Mouse (Mus musculus) forebrain, embryonic 15.5 days (tissue): ENCODE results near the gene Acyp2. TPM values are rescaled to one million over a fixed set of nuclear protein-coding genes. Genes with fewer than 3 reads are reported as not detected.

ENCODE experiments used
- ATAC-seq: fragments of 200-750 bp; cut with Nextera tagmentation; replicated peaks from 2 replicates; pipeline ENCODE4 v1.8.0; 2017; ENCODE audit warnings: mild to moderate bottlenecking, moderate TSS enrichment, moderate library complexity
- H3K27ac ChIP-seq: fragments of 300-500 bp; sonication (generic); replicated peaks from 2 replicates; pipeline ENCODE4 v1.5.1; 2015; ENCODE audit warnings: mild to moderate bottlenecking, inconsistent platforms
- H3K27me3 ChIP-seq: fragments of 300-500 bp; sonication (generic); 2 replicates; pipeline ENCODE4 v1.6.1; 2015; ENCODE audit warnings: inconsistent platforms
- H3K36me3 ChIP-seq: fragments of 300-500 bp; sonication (generic); 2 replicates; pipeline ENCODE4 v1.6.1; 2015; ENCODE audit warnings: mild to moderate bottlenecking, inconsistent platforms
- H3K4me1 ChIP-seq: fragments of 300-500 bp; sonication (generic); 2 replicates; pipeline ENCODE4 v1.6.1; 2015; ENCODE audit warnings: inconsistent platforms
- H3K4me2 ChIP-seq: fragments of 300-500 bp; sonication (generic); replicated peaks from 2 replicates; pipeline ENCODE4 v1.6.1; 2015; ENCODE audit warnings: mild to moderate bottlenecking, inconsistent platforms
- H3K4me3 ChIP-seq: fragments of 300-500 bp; sonication (generic); 2 replicates; pipeline ENCODE4 v1.5.1; 2015; ENCODE audit warnings: mild to moderate bottlenecking, inconsistent platforms
- H3K9ac ChIP-seq: fragments of 300-500 bp; sonication (generic); replicated peaks from 2 replicates; pipeline ENCODE4 v1.6.1; 2015; ENCODE audit warnings: mild to moderate bottlenecking, inconsistent platforms
- H3K9me3 ChIP-seq: fragments of 300-500 bp; sonication (generic); 2 replicates; pipeline ENCODE4 v1.6.1; 2016; ENCODE audit warnings: inconsistent platforms
- WGBS: fragments of 180-500 bp; shearing (Covaris S2); methylation state at CpG from one replicate; pipeline ENCODE4 v1.1.7; 2015; ENCODE audit warnings: mixed read lengths; 5-methylcytosine and 5-hydroxymethylcytosine counted together
- polyA plus RNA-seq: library from polyadenylated mRNA; unstranded; fragments of >200 nt; fragmentation: Nextera tagmentation; extraction: Ambion mirVana; gene quantifications from 2 replicates; pipeline ENCODE4 v1.2.1, GENCODE M21; 2015

Gene Acyp2
- polyA plus RNA-seq = 9.1 and 10.0 TPM in 2 replicates

DNA sequence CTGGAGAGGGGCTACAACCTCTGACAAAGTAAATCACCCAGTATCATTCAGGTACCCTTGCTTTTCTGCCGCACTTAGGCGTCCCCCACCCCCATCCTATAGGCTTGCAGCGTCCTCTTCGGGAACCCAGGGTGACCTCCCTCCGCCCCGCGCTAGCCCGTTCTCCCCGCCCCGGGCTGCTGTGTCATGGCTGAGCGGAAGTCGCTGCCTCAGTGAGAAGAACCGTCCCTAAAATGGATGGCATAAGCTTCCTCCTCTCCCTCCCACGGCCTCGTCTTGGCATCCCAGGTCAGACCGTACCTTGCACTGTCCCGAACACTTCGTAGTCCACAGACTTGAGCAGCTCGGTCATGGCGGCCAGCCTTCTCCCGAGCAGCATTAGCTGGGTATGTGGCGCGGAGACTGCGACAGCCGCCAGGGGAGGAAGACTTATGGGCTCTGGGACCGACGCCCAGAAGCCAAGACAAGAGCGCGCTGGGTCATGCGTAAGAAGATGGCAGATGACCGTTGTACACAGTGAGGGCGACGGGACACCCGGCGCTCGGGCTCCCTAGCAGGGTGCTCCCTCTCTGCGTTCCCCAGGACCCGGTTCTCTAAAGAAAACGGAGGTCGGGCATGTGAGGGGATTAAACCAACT, at the start of gene Acyp2:
Acyp2 (minus strand) TSS at position 587 of the 637 bp plus-strand sequence.
- under 1% methylated on average over 40 of the region's 40 CpGs for WGBS
- Histone ChIP-seq H3K9ac (peak within 1 kb of the TSS; percentile 81), H3K27me3 (no peaks in the 10 kb centered on the region), H3K4me1 (no peaks in the 10 kb centered on the region), H3K4me2 (peak within 1 kb of the TSS; percentile 60), H3K4me3 (peak within 1 kb of the TSS; percentile 89), H3K36me3 (no peaks in the 10 kb centered on the region), H3K27ac (peak within 1 kb of the TSS; percentile 80), H3K9me3 (no peaks in the 10 kb centered on the region)
- peak; percentile 97 for ATAC-seq

DNA sequence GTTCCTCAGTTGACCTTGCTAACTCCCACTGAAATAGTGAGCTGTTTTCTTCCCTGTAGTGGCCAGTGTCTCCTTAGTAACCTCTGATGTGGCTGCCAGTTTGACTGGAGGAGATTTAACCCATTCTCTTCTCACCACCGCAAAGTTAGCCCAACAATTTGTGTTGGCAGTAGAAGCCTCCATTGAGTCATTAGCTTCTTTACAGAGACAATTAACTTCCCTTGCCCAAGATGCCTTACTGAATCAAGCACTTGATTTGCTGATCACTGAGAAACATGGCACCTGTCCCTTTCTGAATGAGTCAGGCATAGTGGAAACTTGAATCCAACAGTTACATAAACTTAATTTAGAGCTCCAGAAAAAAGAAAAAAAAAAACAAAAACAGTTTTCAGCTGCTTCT, 40.0 kb upstream of the Acyp2 start:
- Histone ChIP-seq H3K36me3 (no peaks in the 10 kb centered on the region), H3K4me3 (no peak overlapping the region), H3K4me2 (no peak overlapping the region), H3K9me3 (no peaks in the 10 kb centered on the region), H3K9ac (no peak overlapping the region), H3K27me3 (no peaks in the 10 kb centered on the region), H3K4me1 (no peaks in the 10 kb centered on the region), H3K27ac (no peak overlapping the region)
- 73% methylated on average over 1 of the region's 1 CpGs for WGBS
- ATAC-seq = no peak

DNA sequence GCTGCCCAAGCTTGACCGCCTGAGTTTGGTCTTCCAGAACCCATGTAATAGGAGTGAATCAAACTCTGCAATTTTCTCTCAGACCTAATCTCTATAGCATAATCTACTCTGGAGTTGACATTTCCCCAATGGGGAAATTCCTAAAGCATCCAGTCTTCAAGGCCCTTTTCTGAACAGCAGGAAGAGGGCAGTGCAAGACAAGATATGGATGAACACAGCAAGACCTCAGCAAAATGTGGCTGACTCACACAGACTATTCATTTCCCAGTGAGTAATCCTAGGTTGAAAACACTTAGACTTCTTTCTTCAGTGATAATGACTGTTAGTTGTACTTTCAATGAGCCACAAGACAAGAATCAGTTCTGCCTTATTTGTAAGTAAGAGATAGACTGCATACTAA, 26.7 kb upstream of the Acyp2 start:
- H3K36me3 ChIP-seq = no peaks in the 10 kb centered on the region
- H3K9ac ChIP-seq = no peak overlapping the region
- peak; percentile 53; the same call in 1 of the 2 replicates for ATAC-seq
- H3K9me3 ChIP-seq = no peaks in the 10 kb centered on the region
- H3K27ac ChIP-seq = no peak overlapping the region
- no peak overlapping the region for H3K4me3 ChIP-seq
- H3K4me2 ChIP-seq = no peak overlapping the region
- no peaks in the 10 kb centered on the region for H3K27me3 ChIP-seq
- H3K4me1 ChIP-seq = no peaks in the 10 kb centered on the region
- WGBS = 88% methylated on average over 1 of the region's 1 CpGs

DNA sequence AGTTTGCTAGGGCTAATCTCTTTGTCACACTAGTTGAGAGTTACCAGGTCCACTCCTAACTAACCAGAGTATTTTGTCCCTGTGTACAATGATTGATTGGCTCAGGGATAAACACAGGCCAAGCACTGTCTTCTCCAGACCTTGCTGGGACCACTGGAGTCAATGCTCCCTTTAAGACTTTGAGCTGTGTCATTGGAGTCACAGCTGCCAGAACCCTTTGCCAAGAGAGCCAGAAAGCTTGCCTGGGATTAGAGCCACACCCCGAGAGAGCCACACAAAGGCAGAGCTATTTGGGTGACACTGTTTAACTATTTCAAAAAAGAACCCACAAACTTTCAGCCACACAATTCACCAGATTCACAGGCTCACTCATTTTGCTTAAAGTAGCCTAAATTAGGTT, 23.3 kb upstream of the Acyp2 start:
- no peak for ATAC-seq
- Histone ChIP-seq H3K4me1 (no peaks in the 10 kb centered on the region), H3K36me3 (no peaks in the 10 kb centered on the region), H3K9ac (no peak overlapping the region), H3K4me2 (no peak overlapping the region), H3K27ac (no peak overlapping the region), H3K4me3 (no peak overlapping the region), H3K27me3 (no peaks in the 10 kb centered on the region), H3K9me3 (no peaks in the 10 kb centered on the region)
- 23% methylated on average over 1 of the region's 1 CpGs for WGBS

DNA sequence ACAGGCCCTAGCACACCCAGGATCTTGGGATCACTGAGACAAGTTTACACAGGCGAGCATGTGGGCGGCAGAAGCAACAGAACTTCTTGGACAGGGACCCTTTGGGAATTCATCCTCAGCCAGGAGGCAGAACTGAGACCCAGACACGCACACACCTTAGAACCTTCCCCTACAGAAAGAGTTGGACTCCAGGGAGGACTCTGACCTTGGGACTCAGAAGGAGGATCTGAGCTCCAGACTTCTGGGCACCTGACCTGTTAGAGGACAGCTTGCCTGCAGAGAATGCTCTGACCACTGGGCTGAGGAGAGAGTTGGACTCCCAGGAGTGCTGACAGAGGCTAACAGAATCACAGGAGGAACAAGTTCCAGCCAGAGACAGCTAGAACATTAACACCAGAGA, 13.6 kb upstream of the Acyp2 start:
- no peaks in the 10 kb centered on the region for H3K4me1 ChIP-seq
- H3K36me3 ChIP-seq = no peaks in the 10 kb centered on the region
- ATAC-seq = no peak
- 87% methylated on average over 3 of the region's 3 CpGs for WGBS
- no peaks in the 10 kb centered on the region for H3K27me3 ChIP-seq
- no peak overlapping the region for H3K4me3 ChIP-seq
- H3K4me2 ChIP-seq = no peak overlapping the region
- no peaks in the 10 kb centered on the region for H3K9me3 ChIP-seq
- no peak overlapping the region for H3K9ac ChIP-seq
- H3K27ac ChIP-seq = no peak overlapping the region

GRCm38 (mm10) chr11:30662591-30662990, 13.2 kb upstream of the Acyp2 start:
- no peak for ATAC-seq
- WGBS = 81% methylated on average over 2 of the region's 2 CpGs
- Histone ChIP-seq H3K4me3 (no peak overlapping the region), H3K27me3 (no peaks in the 10 kb centered on the region), H3K4me1 (no peaks in the 10 kb centered on the region), H3K4me2 (no peak overlapping the region), H3K9ac (no peak overlapping the region), H3K27ac (no peak overlapping the region), H3K36me3 (no peaks in the 10 kb centered on the region), H3K9me3 (no peaks in the 10 kb centered on the region)

GRCm38 (mm10) chr11:30657069-30657468, 7.7 kb upstream of the Acyp2 start:
- Histone ChIP-seq H3K4me2 (no peak overlapping the region), H3K27me3 (no peaks in the 10 kb centered on the region), H3K9me3 (no peaks in the 10 kb centered on the region), H3K9ac (no peak overlapping the region), H3K27ac (no peak overlapping the region), H3K4me1 (no peaks in the 10 kb centered on the region), H3K4me3 (no peak overlapping the region), H3K36me3 (no peaks in the 10 kb centered on the region)
- 23% methylated on average over 2 of the region's 2 CpGs for WGBS
- ATAC-seq = peak; percentile 64; the same call in 1 of the 2 replicates

DNA sequence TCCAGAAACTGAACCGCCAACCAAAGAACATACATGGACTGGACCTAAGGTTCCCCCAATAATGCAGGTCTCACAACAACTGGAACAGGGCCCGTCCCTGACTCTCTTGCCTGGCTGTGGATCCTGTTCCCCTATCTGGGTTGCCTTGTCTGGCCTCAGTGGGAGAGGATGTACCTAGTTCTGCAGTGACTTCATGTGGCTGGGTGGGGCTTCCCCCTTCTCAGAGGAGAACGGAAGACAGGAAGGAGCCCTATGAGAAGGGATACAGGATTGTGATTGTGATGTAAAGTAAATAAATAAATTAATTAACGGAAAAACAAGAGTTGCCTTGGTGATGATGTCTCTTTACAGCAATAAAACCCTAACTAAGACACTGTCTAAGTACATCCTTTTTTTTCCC, 6.7 kb upstream of the Acyp2 start:
- Histone ChIP-seq H3K27me3 (no peaks in the 10 kb centered on the region), H3K9me3 (no peaks in the 10 kb centered on the region), H3K4me1 (no peaks in the 10 kb centered on the region), H3K36me3 (no peaks in the 10 kb centered on the region), H3K9ac (no peak overlapping the region), H3K4me3 (no peak overlapping the region), H3K27ac (no peak overlapping the region), H3K4me2 (no peak overlapping the region)
- no peak for ATAC-seq
- WGBS = 85% methylated on average over 4 of the region's 4 CpGs

- Histone ChIP-seq H3K27me3 (no peaks in the 10 kb centered on the region), H3K4me1 (no peaks in the 10 kb centered on the region), H3K4me2 (no peak overlapping the region), H3K9ac (no peak overlapping the region), H3K36me3 (no peaks in the 10 kb centered on the region), H3K27ac (no peak overlapping the region), H3K9me3 (no peaks in the 10 kb centered on the region), H3K4me3 (no peak overlapping the region)
- no peak for ATAC-seq
- 79% methylated on average over 1 of the region's 1 CpGs for WGBS
Observed at GRCm38 (mm10) chr11:30650416-30650815, 1.0 kb upstream of the Acyp2 start.

- Histone ChIP-seq H3K36me3 (no peaks in the 10 kb centered on the region), H3K4me3 (no peak overlapping the region), H3K27me3 (no peaks in the 10 kb centered on the region), H3K4me1 (no peaks in the 10 kb centered on the region), H3K27ac (no peak overlapping the region), H3K9ac (no peak overlapping the region), H3K4me2 (no peak overlapping the region), H3K9me3 (no peaks in the 10 kb centered on the region)
- WGBS = 91% methylated on average over 1 of the region's 1 CpGs
- ATAC-seq = no peak
Observed at GRCm38 (mm10) chr11:30635674-30636073, 13.7 kb downstream of the Acyp2 start.

DNA sequence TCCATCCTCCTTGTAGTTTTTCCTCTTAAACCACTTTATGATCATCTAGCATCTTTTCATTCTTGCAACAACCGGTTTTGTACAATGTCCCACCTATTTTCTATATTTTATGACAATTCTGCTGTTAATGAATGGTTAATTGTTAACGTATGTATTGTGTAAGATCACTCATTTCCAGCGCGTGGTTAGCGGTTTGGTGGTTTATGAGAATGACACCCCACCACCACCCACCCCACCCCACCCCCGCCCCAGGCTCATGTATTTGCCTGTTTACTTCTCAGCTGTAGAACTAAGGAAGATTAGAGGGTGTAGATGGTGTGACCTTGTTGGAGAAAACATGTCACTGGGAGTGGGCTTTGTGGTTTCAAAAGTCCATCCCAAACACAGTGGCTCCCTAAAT, 18.9 kb downstream of the Acyp2 start:
- Histone ChIP-seq H3K4me1 (no peaks in the 10 kb centered on the region), H3K36me3 (no peaks in the 10 kb centered on the region), H3K4me2 (no peak overlapping the region), H3K9me3 (no peaks in the 10 kb centered on the region), H3K27ac (no peak overlapping the region), H3K4me3 (no peak overlapping the region), H3K27me3 (no peaks in the 10 kb centered on the region), H3K9ac (no peak overlapping the region)
- 87% methylated on average over 6 of the region's 6 CpGs for WGBS
- ATAC-seq = no peak

DNA sequence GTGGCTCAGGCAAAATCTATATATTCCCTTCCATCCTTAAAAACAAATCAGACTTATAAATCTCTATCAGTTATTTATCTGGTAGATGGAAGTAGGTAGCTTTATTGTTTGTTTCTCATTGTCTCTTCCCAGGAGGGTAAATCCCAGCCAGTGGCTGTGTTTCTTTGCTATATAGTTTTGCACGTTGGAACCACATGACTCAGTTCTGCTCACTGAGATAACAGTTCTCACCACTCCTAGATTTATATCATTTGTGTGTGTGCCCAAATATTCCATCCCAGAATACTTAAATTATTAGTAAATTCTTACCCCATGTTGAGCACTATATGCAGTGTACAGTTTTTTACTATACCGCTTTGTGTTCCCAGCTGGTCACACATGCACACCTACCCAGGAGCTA, 26.2 kb downstream of the Acyp2 start:
- H3K4me2 ChIP-seq = no peak overlapping the region
- H3K27ac ChIP-seq = no peak overlapping the region
- H3K9ac ChIP-seq = no peak overlapping the region
- no peaks in the 10 kb centered on the region for H3K27me3 ChIP-seq
- no peaks in the 10 kb centered on the region for H3K9me3 ChIP-seq
- no peaks in the 10 kb centered on the region for H3K4me1 ChIP-seq
- no peak overlapping the region for H3K4me3 ChIP-seq
- WGBS = 91% methylated on average over 2 of the region's 2 CpGs
- no peaks in the 10 kb centered on the region for H3K36me3 ChIP-seq
- ATAC-seq = no peak
